Mouse (Mus musculus): ENCODE measurements around the gene Coa7. TPM values are rescaled to one million over a fixed set of nuclear protein-coding genes. Genes with fewer than 3 reads are reported as not detected.
"Not testable (repeated sequence)": the region's sequence is repeated elsewhere in the genome, so short reads cannot be mapped to it uniquely, and the experiment has no call there.

Gene Coa7
- polyA plus RNA-seq, 1 experiment: 10.0 TPM

DNA sequence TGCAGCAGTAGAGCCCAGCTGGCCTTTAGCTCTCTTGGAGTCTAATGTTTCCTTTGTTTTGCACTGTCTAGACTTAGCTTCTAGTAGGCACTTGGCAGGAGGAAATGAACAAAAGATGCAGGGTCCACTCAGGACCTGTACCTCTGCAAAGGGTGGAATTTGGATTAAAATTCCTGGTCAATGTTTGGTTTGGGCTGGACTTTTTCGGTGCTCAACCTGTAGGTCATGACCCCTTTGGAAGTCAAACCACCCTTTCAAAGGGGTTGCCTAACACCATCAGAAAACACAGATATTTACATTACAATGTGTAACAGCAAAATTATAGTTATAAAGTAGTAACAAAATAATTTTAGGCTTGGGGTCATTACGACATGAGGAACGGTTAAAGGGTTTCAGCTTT, 21.1 kb downstream of the Coa7 start:
- 94% methylated on average over 3 of the region's 3 CpGs for WGBS
- no peak for DNase-seq
- 0 out of 2 replicates have a peak, but pooled peaks cover 2% of the 10 kb centered on the region for H3K4me1 ChIP-seq (replicated peaks; ENCODE audit: control insufficient read depth, insufficient read depth, low read length)
- H3K27me3 ChIP-seq (ENCODE audit: control insufficient read depth, insufficient read depth, low read length): no peaks in the 10 kb centered on the region
- no peaks in the 10 kb centered on the region for H3K36me3 ChIP-seq (ENCODE audit: control insufficient read depth, insufficient read depth, low read length)
- no peak overlapping the region for H3K27ac ChIP-seq (ENCODE audit: control insufficient read depth, insufficient read depth, low read length)
- TF ChIP-seq POLR2A (IDR thresholded peaks at IDR 0.05; ENCODE audit: control insufficient read depth, extremely low read depth, insufficient read depth, low read length, poor library complexity) (no peak), CTCF (IDR thresholded peaks at IDR 0.05; ENCODE audit: borderline replicate concordance, control insufficient read depth, extremely low read depth, insufficient read depth, low read length, poor library complexity) (no peak)
- no peak overlapping the region for H3K4me3 ChIP-seq (ENCODE audit: control insufficient read depth, insufficient read depth, low read length)

DNA sequence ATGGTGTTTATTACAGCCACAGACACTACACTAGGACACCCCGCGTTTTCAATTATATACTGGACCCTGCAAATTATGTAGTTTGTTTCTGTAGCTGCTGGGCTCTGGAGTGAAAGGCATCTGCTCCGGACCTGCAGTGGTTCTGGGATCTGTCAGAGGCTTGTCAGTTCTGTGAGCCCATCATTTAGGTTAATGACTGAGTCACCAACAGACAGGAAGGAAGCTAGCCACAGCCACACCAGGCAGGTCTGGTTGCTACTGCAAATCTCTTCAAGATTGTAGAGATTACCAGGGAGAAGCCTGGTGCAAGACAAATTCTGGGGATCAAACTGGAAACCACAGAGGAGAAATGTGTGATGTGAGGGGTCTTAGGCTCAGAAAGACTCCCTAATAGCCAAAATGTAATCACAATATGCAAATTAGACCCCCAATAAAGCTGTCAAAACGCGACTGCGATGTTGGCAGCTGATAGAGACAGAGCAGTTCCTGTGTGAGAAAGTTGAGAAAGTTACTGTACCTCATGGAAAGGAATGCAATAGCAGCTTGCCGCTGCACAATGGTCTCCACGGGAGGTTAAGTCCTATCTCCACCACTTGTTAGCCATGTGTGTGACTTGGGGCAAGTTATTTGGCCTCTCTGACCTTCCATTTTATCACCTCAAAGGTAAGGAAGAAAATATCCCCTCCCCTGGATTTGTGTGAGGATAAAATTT, 22.1 kb downstream of the Coa7 start:
- Histone ChIP-seq H3K27ac (ENCODE audit: control insufficient read depth, insufficient read depth, low read length) (no peak overlapping the region), H3K27me3 (ENCODE audit: control insufficient read depth, insufficient read depth, low read length) (no peaks in the 10 kb centered on the region; the same call in 1 of the 2 replicates), H3K36me3 (ENCODE audit: control insufficient read depth, insufficient read depth, low read length) (no peaks in the 10 kb centered on the region), H3K4me3 (ENCODE audit: control insufficient read depth, insufficient read depth, low read length) (no peak overlapping the region), H3K4me1 (replicated peaks; ENCODE audit: control insufficient read depth, insufficient read depth, low read length) (0 out of 2 replicates have a peak, but pooled peaks cover 2% of the 10 kb centered on the region)
- no peak for DNase-seq
- no peak for TF ChIP-seq POLR2A (IDR thresholded peaks at IDR 0.05; ENCODE audit: control insufficient read depth, extremely low read depth, insufficient read depth, low read length, poor library complexity)
- no peak for TF ChIP-seq CTCF (IDR thresholded peaks at IDR 0.05; ENCODE audit: borderline replicate concordance, control insufficient read depth, extremely low read depth, insufficient read depth, low read length, poor library complexity)
- 22% methylated on average over 8 of the region's 8 CpGs for WGBS

DNA sequence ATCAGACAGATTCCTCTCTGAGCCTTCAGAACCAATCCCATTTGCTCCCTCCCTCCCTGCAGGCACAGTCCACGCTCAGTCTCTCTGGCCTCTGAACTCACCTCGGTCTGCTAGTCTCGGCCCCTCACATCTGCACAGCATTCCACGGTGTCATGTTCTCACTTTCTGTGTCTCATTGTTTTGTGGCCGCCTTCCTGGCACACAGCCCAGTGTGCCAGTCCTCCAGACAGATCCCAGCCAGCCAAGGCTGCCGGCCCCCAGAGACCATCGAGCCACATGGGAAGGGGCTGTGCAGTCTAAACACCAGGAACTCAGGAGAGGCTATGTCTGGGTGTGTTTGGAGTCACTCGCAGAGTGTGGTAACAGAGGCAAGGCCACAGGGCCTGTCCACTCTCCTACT, 22.9 kb downstream of the Coa7 start:
- no peak overlapping the region for H3K27ac ChIP-seq (ENCODE audit: control insufficient read depth, insufficient read depth, low read length)
- H3K4me3 ChIP-seq (ENCODE audit: control insufficient read depth, insufficient read depth, low read length): no peak overlapping the region
- TF ChIP-seq CTCF (IDR thresholded peaks at IDR 0.05; ENCODE audit: borderline replicate concordance, control insufficient read depth, extremely low read depth, insufficient read depth, low read length, poor library complexity) (no peak), POLR2A (IDR thresholded peaks at IDR 0.05; ENCODE audit: control insufficient read depth, extremely low read depth, insufficient read depth, low read length, poor library complexity) (no peak)
- H3K4me1 ChIP-seq (replicated peaks; ENCODE audit: control insufficient read depth, insufficient read depth, low read length): 0 out of 2 replicates have a peak, but pooled peaks cover 2% of the 10 kb centered on the region
- no peaks in the 10 kb centered on the region for H3K36me3 ChIP-seq (ENCODE audit: control insufficient read depth, insufficient read depth, low read length)
- H3K27me3 ChIP-seq (ENCODE audit: control insufficient read depth, insufficient read depth, low read length): no peaks in the 10 kb centered on the region; the same call in 1 of the 2 replicates
- DNase-seq: no peak
- 70% methylated on average over 8 of the region's 8 CpGs for WGBS

DNA sequence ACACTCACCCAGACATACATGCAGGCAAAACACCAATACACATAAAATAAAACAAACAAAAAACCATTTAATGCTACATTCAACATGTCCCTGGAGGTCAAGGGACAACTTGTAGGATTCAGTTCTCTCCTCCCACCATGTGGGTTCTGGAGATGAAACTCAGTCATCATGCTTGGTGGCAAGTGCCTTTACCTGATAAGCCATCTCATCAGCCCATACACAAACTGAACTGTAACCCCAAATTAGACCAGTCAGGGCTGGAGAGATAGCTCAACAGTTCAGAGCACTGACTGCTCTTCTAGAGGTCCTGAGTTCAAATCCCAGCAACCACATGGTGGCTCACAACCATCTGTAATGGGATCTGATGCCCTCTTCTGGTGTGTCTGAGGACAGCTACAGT, 25.7 kb downstream of the Coa7 start:
- not testable (repeated sequence) for DNase-seq; H3K27me3 ChIP-seq (ENCODE audit: control insufficient read depth, insufficient read depth, low read length); H3K36me3 ChIP-seq (ENCODE audit: control insufficient read depth, insufficient read depth, low read length); H3K4me3 ChIP-seq (ENCODE audit: control insufficient read depth, insufficient read depth, low read length); H3K4me1 ChIP-seq (replicated peaks; ENCODE audit: control insufficient read depth, insufficient read depth, low read length); H3K27ac ChIP-seq (ENCODE audit: control insufficient read depth, insufficient read depth, low read length)

DNA sequence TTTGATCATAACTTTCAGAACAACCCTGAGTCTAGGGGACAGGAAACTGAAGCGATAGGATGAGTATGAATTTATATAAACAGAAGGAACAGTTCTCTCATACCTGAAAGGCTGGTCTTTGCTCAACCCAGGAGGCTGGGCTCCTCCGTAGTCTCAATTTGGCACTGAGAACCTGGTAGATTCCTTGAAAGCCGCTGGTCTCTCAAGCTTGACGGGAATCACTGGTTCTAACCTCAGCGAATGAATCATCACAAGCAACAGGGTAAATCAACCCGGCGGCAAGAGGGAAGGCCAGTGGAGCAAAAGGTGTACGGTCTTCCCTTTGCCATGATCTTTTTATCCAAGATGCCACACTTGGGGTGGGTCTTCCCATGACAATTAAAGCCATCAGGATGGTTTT, 29.5 kb downstream of the Coa7 start:
- H3K4me3 ChIP-seq (ENCODE audit: control insufficient read depth, insufficient read depth, low read length): no peak overlapping the region
- H3K27me3 ChIP-seq (ENCODE audit: control insufficient read depth, insufficient read depth, low read length): no peaks in the 10 kb centered on the region; the same call in 1 of the 2 replicates
- TF ChIP-seq POLR2A (IDR thresholded peaks at IDR 0.05; ENCODE audit: control insufficient read depth, extremely low read depth, insufficient read depth, low read length, poor library complexity) (no peak), CTCF (IDR thresholded peaks at IDR 0.05; ENCODE audit: borderline replicate concordance, control insufficient read depth, extremely low read depth, insufficient read depth, low read length, poor library complexity) (no peak)
- no peak for DNase-seq
- H3K27ac ChIP-seq (ENCODE audit: control insufficient read depth, insufficient read depth, low read length): no peak overlapping the region
- H3K36me3 ChIP-seq (ENCODE audit: control insufficient read depth, insufficient read depth, low read length): no peaks in the 10 kb centered on the region
- peaks cover 6% of the 10 kb centered on the region for H3K4me1 ChIP-seq (replicated peaks; ENCODE audit: control insufficient read depth, insufficient read depth, low read length)
- WGBS: 94% methylated on average over 8 of the region's 8 CpGs

DNA sequence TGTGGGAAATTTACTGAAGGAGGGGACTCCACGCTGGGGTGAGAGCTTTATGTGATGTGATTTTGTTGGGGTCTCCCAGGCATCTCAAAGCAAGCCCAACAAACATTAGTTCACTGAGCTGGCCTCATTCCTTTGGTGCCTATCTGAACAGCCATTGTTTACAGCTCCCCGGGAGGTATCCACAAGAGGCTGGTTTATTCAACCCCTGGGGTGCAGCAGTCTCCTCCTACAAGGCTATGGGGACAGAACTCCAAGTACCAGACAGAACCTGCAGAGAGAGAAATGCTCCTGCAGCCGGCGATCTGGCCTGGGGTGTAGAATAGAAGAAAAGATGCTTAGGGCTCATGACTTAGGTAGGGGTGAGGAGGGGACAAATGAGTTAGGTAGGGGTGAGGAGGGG, 30.6 kb downstream of the Coa7 start:
- Histone ChIP-seq H3K36me3 (ENCODE audit: control insufficient read depth, insufficient read depth, low read length) (no peaks in the 10 kb centered on the region), H3K4me3 (ENCODE audit: control insufficient read depth, insufficient read depth, low read length) (no peak overlapping the region), H3K4me1 (replicated peaks; ENCODE audit: control insufficient read depth, insufficient read depth, low read length) (peaks cover 6% of the 10 kb centered on the region), H3K27ac (ENCODE audit: control insufficient read depth, insufficient read depth, low read length) (no peak overlapping the region), H3K27me3 (ENCODE audit: control insufficient read depth, insufficient read depth, low read length) (no peaks in the 10 kb centered on the region; the same call in 1 of the 2 replicates)
- no peak for TF ChIP-seq POLR2A (IDR thresholded peaks at IDR 0.05; ENCODE audit: control insufficient read depth, extremely low read depth, insufficient read depth, low read length, poor library complexity)
- no peak for TF ChIP-seq CTCF (IDR thresholded peaks at IDR 0.05; ENCODE audit: borderline replicate concordance, control insufficient read depth, extremely low read depth, insufficient read depth, low read length, poor library complexity)
- 95% methylated on average over 4 of the region's 4 CpGs for WGBS
- no peak for DNase-seq

Measured in thymus, adult 2 months (tissue).